Mouse (Mus musculus) neural tube, embryonic 11.5 days (tissue): ENCODE results near the gene Hist1h4d. TPM values are rescaled to one million over a fixed set of nuclear protein-coding genes. Genes with fewer than 3 reads are reported as not detected.

Source experiments
- ATAC-seq: fragments of 200-750 bp; cut with Nextera tagmentation; 2 replicates; pipeline ENCODE4 v1.8.0; 2017; ENCODE audit warnings: moderate number of reproducible peaks, mild to moderate bottlenecking, moderate TSS enrichment, moderate library complexity; ENCODE audit not compliant: insufficient read depth, low FRiP score, low TSS enrichment
- DNase-seq: peaks from one replicate; pipeline ENCODE4 v3.0.0-alpha.2; 2015; ENCODE audit warnings: low spot score
- H3K27ac ChIP-seq: fragments of 300-500 bp; sonication (generic); 2 replicates; pipeline ENCODE4 v1.5.1; 2014; ENCODE audit warnings: low read depth, mild to moderate bottlenecking, low read length
- H3K27me3 ChIP-seq: fragments of 300-500 bp; sonication (generic); 2 replicates; pipeline ENCODE4 v1.6.1; 2014; ENCODE audit warnings: mild to moderate bottlenecking, low read length, mixed read lengths; ENCODE audit not compliant: control insufficient read depth, insufficient read depth
- H3K36me3 ChIP-seq: fragments of 300-500 bp; sonication (generic); 2 replicates; pipeline ENCODE4 v1.6.1; 2014; ENCODE audit warnings: mild to moderate bottlenecking, low read length, moderate library complexity, mixed read lengths; ENCODE audit not compliant: control insufficient read depth, insufficient read depth
- H3K4me1 ChIP-seq: fragments of 300-500 bp; sonication (generic); 2 replicates; pipeline ENCODE4 v1.6.1; 2014; ENCODE audit warnings: low read length, mixed read lengths; ENCODE audit not compliant: control insufficient read depth, insufficient read depth
- H3K4me2 ChIP-seq: fragments of 300-500 bp; sonication (generic); 2 replicates; pipeline ENCODE4 v1.6.1; 2014; ENCODE audit warnings: low read depth, mild to moderate bottlenecking, moderate library complexity
- H3K4me3 ChIP-seq: fragments of 300-500 bp; sonication (generic); 2 replicates; pipeline ENCODE4 v1.5.1; 2014; ENCODE audit warnings: low read depth, low read length
- H3K9ac ChIP-seq: fragments of 300-500 bp; sonication (generic); 2 replicates; pipeline ENCODE4 v1.6.1; 2014; ENCODE audit warnings: mild to moderate bottlenecking, low read length
- H3K9me3 ChIP-seq: fragments of 300-500 bp; sonication (generic); 2 replicates; pipeline ENCODE4 v1.6.1; 2016; ENCODE audit warnings: low read length; ENCODE audit not compliant: control insufficient read depth
- WGBS: fragments of 180-500 bp; shearing (Covaris S2); extraction: QIAGEN DNeasy Blood & Tissue Kit; methylation state at CpG from one replicate; pipeline ENCODE4 v1.1.7; 2014; 5-methylcytosine and 5-hydroxymethylcytosine counted together
- polyA plus RNA-seq: library from polyadenylated mRNA; unstranded; fragments of >200 nt; fragmentation: Nextera tagmentation; extraction: Ambion mirVana; gene quantifications from 2 replicates; pipeline ENCODE4 v1.2.1, GENCODE M21; 2014

Hist1h4d gene
- polyA plus RNA-seq, 1 experiment from 2014 or later = 89.4 TPM

GRCm38 (mm10) chr13:23595622-23596372 is 14.4 kb downstream of the Hist1h4d start:
- Histone ChIP-seq H3K27ac (no peak overlapping the region), H3K9ac (no peak overlapping the region), H3K36me3 (no peaks in the 10 kb centered on the region), H3K4me2 (no peak overlapping the region), H3K4me1 (no peaks in the 10 kb centered on the region), H3K9me3 (no peaks in the 10 kb centered on the region), H3K27me3 (no peaks in the 10 kb centered on the region), H3K4me3 (no peak overlapping the region)
- 87% methylated on average over 7 of the region's 7 CpGs for WGBS
- DNase-seq (no peak), ATAC-seq (no peak)

GRCm38 (mm10) chr13:23597957-23598356 is 16.6 kb downstream of the Hist1h4d start:
- no peak overlapping the region for H3K4me2 ChIP-seq
- no peak overlapping the region for H3K4me3 ChIP-seq
- no peaks in the 10 kb centered on the region for H3K36me3 ChIP-seq
- WGBS = 8% methylated on average over 9 of the region's 9 CpGs
- H3K4me1 ChIP-seq = no peaks in the 10 kb centered on the region
- no peak overlapping the region for H3K9ac ChIP-seq
- H3K27me3 ChIP-seq = no peaks in the 10 kb centered on the region
- DNase-seq (peak; percentile 74), ATAC-seq (no peak)
- no peaks in the 10 kb centered on the region for H3K9me3 ChIP-seq
- no peak overlapping the region for H3K27ac ChIP-seq

DNA sequence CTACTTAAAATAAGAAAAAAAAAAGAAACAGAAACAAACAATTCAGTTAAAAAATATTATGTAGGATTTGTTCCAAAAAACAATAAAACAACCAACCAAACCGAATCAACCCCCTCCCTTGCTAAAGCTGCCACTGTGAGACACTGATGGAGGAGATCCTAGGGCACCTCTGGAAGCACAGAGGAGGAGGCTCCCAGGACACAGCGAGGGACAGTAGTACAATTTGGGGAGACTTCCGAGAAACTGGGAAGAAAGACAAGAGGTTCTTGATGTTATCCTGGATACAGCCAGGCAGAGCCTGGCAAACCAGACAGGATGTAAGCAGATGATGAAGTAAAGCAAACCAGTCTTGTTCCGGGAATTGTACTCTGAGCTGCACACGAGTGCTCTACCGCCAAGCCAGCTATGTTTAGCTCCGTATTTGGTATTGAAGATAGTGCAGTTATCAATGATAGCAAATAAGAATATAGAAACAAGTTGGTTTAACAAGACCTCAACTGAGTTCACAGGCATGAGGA is 21.8 kb downstream of the Hist1h4d start:
- Histone ChIP-seq H3K9ac (no peak overlapping the region), H3K27me3 (no peaks in the 10 kb centered on the region), H3K4me1 (no peaks in the 10 kb centered on the region), H3K27ac (no peak overlapping the region), H3K4me2 (no peak overlapping the region), H3K36me3 (no peaks in the 10 kb centered on the region), H3K4me3 (no peak overlapping the region), H3K9me3 (no peaks in the 10 kb centered on the region)
- no peak for ATAC-seq
- WGBS = 80% methylated on average over 7 of the region's 7 CpGs
- no peak for DNase-seq

GRCm38 (mm10) chr13:23604452-23604851 is 23.1 kb downstream of the Hist1h4d start:
- H3K9me3 ChIP-seq = no peaks in the 10 kb centered on the region
- H3K27ac ChIP-seq = no peak overlapping the region
- no peak overlapping the region for H3K4me3 ChIP-seq
- no peak for ATAC-seq
- 79% methylated on average over 3 of the region's 3 CpGs for WGBS
- H3K27me3 ChIP-seq = no peaks in the 10 kb centered on the region
- no peak overlapping the region for H3K9ac ChIP-seq
- H3K4me1 ChIP-seq = no peaks in the 10 kb centered on the region
- H3K4me2 ChIP-seq = no peak overlapping the region
- no peak for DNase-seq
- no peaks in the 10 kb centered on the region for H3K36me3 ChIP-seq

DNA sequence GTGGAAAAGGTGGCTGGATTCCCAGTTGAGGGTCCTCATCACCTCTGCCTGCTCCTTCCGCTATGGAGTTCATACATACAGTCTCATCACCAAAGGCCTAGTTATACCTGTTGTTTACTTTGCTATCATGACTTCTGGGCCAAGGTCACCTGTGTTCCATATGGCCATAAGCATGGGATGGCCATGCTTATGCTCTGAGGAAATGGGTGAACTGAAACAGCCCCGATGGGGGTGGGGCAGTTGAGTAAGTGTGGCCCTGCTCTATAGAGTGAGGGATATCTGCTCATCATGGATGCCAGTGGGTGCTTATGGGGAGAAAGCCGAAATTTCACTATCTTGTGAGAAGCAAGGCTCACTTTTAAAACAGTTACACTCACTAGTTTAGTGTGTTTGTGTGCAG is 23.7 kb downstream of the Hist1h4d start:
- DNase-seq (no peak), ATAC-seq (no peak)
- Histone ChIP-seq H3K36me3 (no peaks in the 10 kb centered on the region), H3K27me3 (no peaks in the 10 kb centered on the region), H3K9ac (no peak overlapping the region), H3K9me3 (no peaks in the 10 kb centered on the region), H3K4me2 (no peak overlapping the region), H3K4me3 (no peak overlapping the region), H3K27ac (no peak overlapping the region), H3K4me1 (no peaks in the 10 kb centered on the region)
- 93% methylated on average over 3 of the region's 3 CpGs for WGBS

DNA sequence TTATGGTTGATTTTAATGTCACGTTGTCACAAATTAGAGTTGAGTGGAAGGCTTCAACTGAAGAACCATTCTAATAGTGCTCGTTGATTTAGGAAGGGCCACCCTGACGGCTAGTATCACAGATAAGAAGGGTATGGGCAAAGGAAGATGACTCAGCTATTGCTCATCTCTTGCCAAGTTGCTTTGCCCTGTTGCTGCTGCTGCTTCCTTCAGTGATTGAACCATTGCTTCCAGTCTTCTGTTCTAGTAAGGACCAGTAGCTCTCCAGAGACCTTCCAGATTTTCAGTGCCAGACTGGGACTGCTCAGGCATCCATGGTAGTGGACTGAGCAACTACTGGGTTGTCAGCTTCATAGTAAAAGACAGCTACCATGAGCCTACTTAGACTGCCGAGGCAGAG is 27.8 kb downstream of the Hist1h4d start:
- ATAC-seq = no peak
- DNase-seq = no peak
- WGBS = 90% methylated on average over 4 of the region's 4 CpGs

DNA sequence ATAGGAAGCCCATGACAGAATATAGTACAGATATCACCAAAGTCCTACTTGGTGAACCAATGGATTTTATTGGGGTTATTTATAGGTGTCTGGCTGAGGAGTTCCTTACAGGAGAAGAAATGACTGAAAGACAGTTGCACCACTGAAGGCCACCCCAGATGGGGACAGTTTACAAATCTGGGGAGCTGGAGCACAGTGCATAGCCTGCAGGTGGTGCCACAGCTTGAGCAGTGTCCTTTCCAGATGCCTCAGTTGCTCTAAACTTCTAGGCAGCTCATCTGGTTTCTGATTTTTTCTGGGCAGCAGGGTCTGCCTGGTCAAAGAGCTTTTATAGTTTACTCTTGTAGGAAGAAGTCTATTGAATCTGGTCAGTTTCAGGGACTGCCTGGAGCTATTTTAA is 28.4 kb downstream of the Hist1h4d start:
- Histone ChIP-seq H3K4me2 (no peak overlapping the region), H3K4me1 (no peaks in the 10 kb centered on the region), H3K36me3 (no peaks in the 10 kb centered on the region), H3K9ac (no peak overlapping the region), H3K9me3 (no peaks in the 10 kb centered on the region), H3K27me3 (no peaks in the 10 kb centered on the region), H3K4me3 (no peak overlapping the region), H3K27ac (no peak overlapping the region)
- DNase-seq = no peak
- no peak for ATAC-seq

More for the DNA sequence above, 27.8 kb downstream of the Hist1h4d start:
- no peaks in the 10 kb centered on the region for H3K4me1 ChIP-seq
- H3K4me2 ChIP-seq = no peak overlapping the region
- H3K4me3 ChIP-seq = no peak overlapping the region
- no peak overlapping the region for H3K27ac ChIP-seq
- H3K9me3 ChIP-seq = no peaks in the 10 kb centered on the region
- no peaks in the 10 kb centered on the region for H3K27me3 ChIP-seq
- H3K9ac ChIP-seq = no peak overlapping the region
- H3K36me3 ChIP-seq = no peaks in the 10 kb centered on the region

GRCm38 (mm10) chr13:23610393-23610792 is 29.0 kb downstream of the Hist1h4d start:
- no peak overlapping the region for H3K9ac ChIP-seq
- no peaks in the 10 kb centered on the region for H3K27me3 ChIP-seq
- 80% methylated on average over 2 of the region's 2 CpGs for WGBS
- H3K4me3 ChIP-seq = no peak overlapping the region
- no peaks in the 10 kb centered on the region for H3K4me1 ChIP-seq
- DNase-seq (no peak), ATAC-seq (no peak)
- no peak overlapping the region for H3K27ac ChIP-seq
- no peaks in the 10 kb centered on the region for H3K36me3 ChIP-seq
- H3K9me3 ChIP-seq = no peaks in the 10 kb centered on the region
- no peak overlapping the region for H3K4me2 ChIP-seq

- Histone ChIP-seq H3K27me3 (no peaks in the 10 kb centered on the region), H3K27ac (no peak overlapping the region), H3K4me3 (no peak overlapping the region), H3K9me3 (no peaks in the 10 kb centered on the region), H3K9ac (no peak overlapping the region), H3K4me1 (no peaks in the 10 kb centered on the region), H3K4me2 (no peak overlapping the region), H3K36me3 (no peaks in the 10 kb centered on the region)
- ATAC-seq (no peak), DNase-seq (no peak)
- 92% methylated on average over 3 of the region's 3 CpGs for WGBS
Observed at GRCm38 (mm10) chr13:23611638-23612037, 30.2 kb downstream of the Hist1h4d start.
